Mouse (Mus musculus) heart, embryonic 11.5 days (tissue): ENCODE results near the gene Cd300ld2. TPM values are rescaled to one million over a fixed set of nuclear protein-coding genes. Genes with fewer than 3 reads are reported as not detected.
"Not testable (repeated sequence)": the region's sequence is repeated elsewhere in the genome, so short reads cannot be mapped to it uniquely, and the experiment has no call there.

Experiments used
- ATAC-seq: fragments of 200-750 bp; cut with Nextera tagmentation; replicated peaks from 2 replicates; pipeline ENCODE4 v1.8.0; 2017; ENCODE audit warnings: moderate library complexity; ENCODE audit not compliant: insufficient number of reproducible peaks, low FRiP score, low TSS enrichment
- H3K27ac ChIP-seq: fragments of 300-500 bp; sonication (generic); 2 replicates; pipeline ENCODE4 v1.5.1; 2014; ENCODE audit warnings: mild to moderate bottlenecking, low read depth, low read length
- H3K27me3 ChIP-seq: fragments of 300-500 bp; sonication (generic); 2 replicates; pipeline ENCODE4 v1.6.1; 2014; ENCODE audit warnings: mild to moderate bottlenecking, low read length, mixed read lengths; ENCODE audit not compliant: control insufficient read depth, insufficient read depth
- H3K36me3 ChIP-seq: fragments of 300-500 bp; sonication (generic); 2 replicates; pipeline ENCODE4 v1.6.1; 2014; ENCODE audit warnings: mild to moderate bottlenecking, low read length, moderate library complexity, mixed read lengths; ENCODE audit not compliant: control insufficient read depth, insufficient read depth
- H3K4me1 ChIP-seq: fragments of 300-500 bp; sonication (generic); 2 replicates; pipeline ENCODE4 v1.6.1; 2014; ENCODE audit warnings: low read length; ENCODE audit not compliant: control insufficient read depth, insufficient read depth
- H3K4me2 ChIP-seq: fragments of 300-500 bp; sonication (generic); 2 replicates; pipeline ENCODE4 v1.6.1; 2014; ENCODE audit warnings: mild to moderate bottlenecking, moderate library complexity
- H3K4me3 ChIP-seq: fragments of 300-500 bp; sonication (generic); 2 replicates; pipeline ENCODE4 v1.5.1; 2014; ENCODE audit warnings: low read depth, low read length
- H3K9ac ChIP-seq: fragments of 300-500 bp; sonication (generic); 2 replicates; pipeline ENCODE4 v1.6.1; 2014; ENCODE audit warnings: mild to moderate bottlenecking, low read depth, low read length, moderate library complexity
- H3K9me3 ChIP-seq: fragments of 300-500 bp; sonication (generic); replicated peaks from 2 replicates; pipeline ENCODE4 v1.6.1; 2016; ENCODE audit warnings: low read length; ENCODE audit not compliant: control insufficient read depth
- WGBS: fragments of 180-500 bp; shearing (Covaris S2); extraction: QIAGEN DNeasy Blood & Tissue Kit; methylation state at CpG from one replicate; pipeline ENCODE4 v1.1.7; 2014; ENCODE audit not compliant: insufficient replicate concordance; 5-methylcytosine and 5-hydroxymethylcytosine counted together
- polyA plus RNA-seq: library from polyadenylated mRNA; unstranded; fragments of >200 nt; fragmentation: Nextera tagmentation; extraction: Ambion mirVana; gene quantifications from 2 replicates; pipeline ENCODE4 v1.2.1, GENCODE M21; 2014

Cd300ld2 gene
- polyA plus RNA-seq = not detected in 2 replicates

- not testable (repeated sequence) for H3K4me3 ChIP-seq, H3K27me3 ChIP-seq, H3K36me3 ChIP-seq, ATAC-seq, H3K27ac ChIP-seq, H3K4me1 ChIP-seq, H3K9ac ChIP-seq, H3K4me2 ChIP-seq, H3K9me3 ChIP-seq
- WGBS = no CpG with 5 or more reads among the region's 7 CpGs
Observed at GRCm38 (mm10) chr11:115016093-115016492, at the start of gene Cd300ld2. TSS of gene Cd300ld2 (minus strand) at chr11:115016193.

GRCm38 (mm10) chr11:115062077-115062476 lies 46.1 kb upstream of the Cd300ld2 start, which contains the start of gene Cd300e:
TSS of gene Cd300e (minus strand) at chr11:115062177.
- Histone ChIP-seq H3K27ac (no peak within 1 kb of the TSS), H3K27me3 (no peaks in the 10 kb centered on the region), H3K9me3 (no peaks in the 10 kb centered on the region), H3K4me1 (no peaks in the 10 kb centered on the region), H3K4me2 (no peak within 1 kb of the TSS), H3K4me3 (no peak within 1 kb of the TSS), H3K36me3 (no peaks in the 10 kb centered on the region), H3K9ac (no peak within 1 kb of the TSS)
- 40% methylated on average over 5 of the region's 5 CpGs for WGBS
- ATAC-seq = no peak

- Histone ChIP-seq H3K4me3 (no peak overlapping the region), H3K9me3 (no peaks in the 10 kb centered on the region), H3K27ac (no peak overlapping the region), H3K27me3 (no peaks in the 10 kb centered on the region), H3K4me1 (no peaks in the 10 kb centered on the region), H3K9ac (no peak overlapping the region), H3K4me2 (no peak overlapping the region), H3K36me3 (no peaks in the 10 kb centered on the region)
- 77% methylated on average over 2 of the region's 2 CpGs for WGBS
- ATAC-seq = no peak
Observed at GRCm38 (mm10) chr11:115059797-115060196, 43.8 kb upstream of the Cd300ld2 start.

DNA sequence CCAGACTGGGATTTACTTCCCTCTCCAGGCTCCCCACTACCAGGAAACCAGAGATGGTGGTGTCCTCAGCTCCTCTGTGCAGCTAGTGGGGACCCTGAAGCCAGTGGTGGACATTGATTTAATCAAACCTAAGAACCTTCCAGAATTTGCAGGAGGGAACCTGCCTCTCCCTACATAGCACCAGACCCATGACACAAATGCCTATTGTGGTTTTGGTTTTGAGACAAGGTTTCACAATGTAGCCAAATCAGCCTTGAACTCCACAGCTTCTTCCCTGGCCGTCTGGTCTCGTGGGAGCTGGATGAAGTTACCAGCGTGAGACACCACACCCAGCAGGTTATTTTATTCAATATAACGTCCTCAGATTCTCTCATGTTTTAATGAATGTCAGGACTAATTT lies 42.7 kb upstream of the Cd300ld2 start:
- Histone ChIP-seq H3K4me2 (no peak overlapping the region), H3K9ac (no peak overlapping the region), H3K27ac (no peak overlapping the region), H3K36me3 (no peaks in the 10 kb centered on the region), H3K27me3 (no peaks in the 10 kb centered on the region), H3K4me3 (no peak overlapping the region), H3K9me3 (no peaks in the 10 kb centered on the region), H3K4me1 (no peaks in the 10 kb centered on the region)
- 76% methylated on average over 4 of the region's 4 CpGs for WGBS
- ATAC-seq = no peak

- H3K27ac ChIP-seq = no peak overlapping the region
- H3K27me3 ChIP-seq = no peaks in the 10 kb centered on the region
- H3K4me1 ChIP-seq = no peaks in the 10 kb centered on the region
- H3K4me2 ChIP-seq = no peak overlapping the region
- H3K9me3 ChIP-seq = no peaks in the 10 kb centered on the region
- H3K4me3 ChIP-seq = no peak overlapping the region
- no peak for ATAC-seq
- no peak overlapping the region for H3K9ac ChIP-seq
- no peaks in the 10 kb centered on the region for H3K36me3 ChIP-seq
Observed at GRCm38 (mm10) chr11:115054537-115054936, 38.5 kb upstream of the Cd300ld2 start.

DNA sequence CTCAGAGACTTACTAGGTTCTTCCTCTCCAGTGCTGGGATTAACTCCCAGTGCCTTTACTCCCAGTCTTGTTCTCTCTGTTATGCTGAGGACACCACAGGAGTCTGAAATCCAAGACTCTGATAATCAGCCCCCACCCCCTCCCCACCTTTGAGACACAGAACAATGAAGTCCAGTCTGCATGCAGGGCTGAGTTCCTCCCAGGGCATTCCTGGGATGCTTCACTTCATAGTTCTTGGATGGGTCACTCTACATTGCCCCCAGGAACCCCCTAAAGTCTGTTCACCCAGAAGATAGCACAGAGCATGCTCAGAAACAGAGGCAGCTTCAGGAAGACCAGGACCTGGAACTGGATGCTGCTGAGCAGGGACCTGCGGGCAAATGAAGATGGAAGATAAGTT lies 37.0 kb upstream of the Cd300ld2 start:
- H3K27ac ChIP-seq = no peak overlapping the region

GRCm38 (mm10) chr11:115052206-115052605 lies 36.2 kb upstream of the Cd300ld2 start:
- no peaks in the 10 kb centered on the region for H3K9me3 ChIP-seq
- no peak for ATAC-seq
- WGBS = 4% methylated on average over 9 of the region's 9 CpGs

More for the DNA sequence above, 37.0 kb upstream of the Cd300ld2 start:
- Histone ChIP-seq H3K9me3 (no peaks in the 10 kb centered on the region), H3K27me3 (no peaks in the 10 kb centered on the region), H3K36me3 (no peaks in the 10 kb centered on the region), H3K4me3 (no peak overlapping the region), H3K4me2 (no peak overlapping the region), H3K9ac (no peak overlapping the region), H3K4me1 (no peaks in the 10 kb centered on the region)
- WGBS = 67% methylated on average over 1 of the region's 1 CpGs
- no peak for ATAC-seq

DNA sequence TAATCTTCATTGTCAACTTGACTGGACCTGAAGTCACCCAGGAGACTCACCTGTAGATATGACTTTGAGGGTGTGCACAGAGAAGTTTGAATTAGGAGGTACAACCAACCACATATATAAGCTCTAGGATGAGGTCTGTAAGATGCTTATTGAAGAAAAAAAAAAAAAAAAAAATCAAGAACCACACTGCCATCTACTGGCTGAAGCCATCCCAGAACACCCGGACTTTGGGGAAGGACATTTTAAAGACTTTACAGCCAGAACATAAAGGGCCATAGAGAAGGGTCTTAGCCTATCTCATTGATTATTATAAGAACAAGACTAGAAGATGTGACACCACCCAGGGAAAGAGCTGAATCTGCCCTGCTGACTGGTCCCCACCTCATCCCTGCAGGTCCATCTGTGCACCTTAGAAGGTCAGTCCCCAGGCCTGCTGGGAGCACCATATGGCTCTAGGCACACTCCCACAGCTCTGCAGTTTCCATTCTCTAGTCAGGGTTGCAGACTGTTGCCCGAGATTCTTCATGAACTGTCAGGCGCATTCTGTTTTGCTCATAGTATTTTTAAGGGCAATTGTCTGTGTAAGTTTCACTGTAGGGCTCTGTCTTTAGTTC lies 33.4 kb upstream of the Cd300ld2 start:
- Histone ChIP-seq H3K4me2 (no peak overlapping the region), H3K4me3 (no peak overlapping the region), H3K36me3 (no peaks in the 10 kb centered on the region), H3K27ac (no peak overlapping the region), H3K4me1 (no peaks in the 10 kb centered on the region), H3K27me3 (no peaks in the 10 kb centered on the region), H3K9ac (no peak overlapping the region), H3K9me3 (no peaks in the 10 kb centered on the region)
- ATAC-seq = no peak
- WGBS = 35% methylated on average over 3 of the region's 3 CpGs

More at GRCm38 (mm10) chr11:115052206-115052605, 36.2 kb upstream of the Cd300ld2 start:
- no peaks in the 10 kb centered on the region for H3K36me3 ChIP-seq
- no peak overlapping the region for H3K4me2 ChIP-seq
- H3K9ac ChIP-seq = no peak overlapping the region
- H3K27me3 ChIP-seq = no peaks in the 10 kb centered on the region
- no peak overlapping the region for H3K27ac ChIP-seq
- no peaks in the 10 kb centered on the region for H3K4me1 ChIP-seq
- no peak overlapping the region for H3K4me3 ChIP-seq

DNA sequence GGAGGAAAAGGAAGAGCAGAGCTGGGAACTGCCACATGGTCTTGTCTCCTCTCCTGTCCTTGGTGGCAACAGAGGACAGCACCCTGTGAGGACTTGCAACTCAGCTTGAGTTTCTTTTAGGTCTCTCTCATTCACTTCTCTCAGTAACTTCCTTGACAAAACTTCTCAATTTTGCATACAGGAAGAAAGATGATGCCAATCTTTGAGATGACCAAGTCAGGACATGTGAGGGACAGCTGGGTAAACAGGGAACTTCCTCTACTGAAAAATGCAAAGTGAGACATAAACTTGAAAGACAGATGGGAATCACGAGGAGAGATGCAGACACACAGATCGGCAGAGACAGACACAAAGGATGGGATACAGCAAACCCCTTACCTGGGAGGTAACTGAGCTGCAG lies 32.3 kb upstream of the Cd300ld2 start, which contains the start of gene Cd300ld3:
TSS of gene Cd300ld3 (minus strand) at position 151 of the 400 bp plus-strand sequence.
- no peak within 1 kb of the TSS for H3K27ac ChIP-seq
- H3K9ac ChIP-seq = no peak within 1 kb of the TSS
- 64% methylated on average over 2 of the region's 2 CpGs for WGBS
- no peak within 1 kb of the TSS for H3K4me3 ChIP-seq
- no peak for ATAC-seq
- no peaks in the 10 kb centered on the region for H3K9me3 ChIP-seq
- no peaks in the 10 kb centered on the region for H3K27me3 ChIP-seq
- no peaks in the 10 kb centered on the region for H3K36me3 ChIP-seq
- no peaks in the 10 kb centered on the region for H3K4me1 ChIP-seq
- no peak within 1 kb of the TSS for H3K4me2 ChIP-seq
